Mouse (Mus musculus) ES-Bruce4 (cell line): Measurements from ENCODE around the gene Gm17416.

Source experiments
- CTCF ChIP-seq: IDR thresholded peaks from one replicate; pipeline ENCODE4 v1.8.1; 2011; ENCODE audit warnings: low read depth, low read length
- EP300 ChIP-seq: IDR thresholded peaks from 2 replicates; pipeline ENCODE4 v1.6.1; 2011; ENCODE audit warnings: low read depth, low read length; ENCODE audit not compliant: insufficient read depth
- POLR2A ChIP-seq: IDR thresholded peaks from one replicate; pipeline ENCODE4 v1.8.1; 2011; ENCODE audit warnings: low read length; ENCODE audit not compliant: insufficient read depth

- TF ChIP-seq POLR2A (no peak), EP300 (no peak), CTCF (no peak)
Observed at GRCm38 (mm10) chr2:152570313-152570712, 1.2 kb downstream of the Gm17416 start.
